ENCODE assay signal across 12 mouse cellular contexts in genomic region chr5:36226296-36226695, GRCm38 (mm10). TPM values are rescaled to one million over a fixed set of nuclear protein-coding genes. Genes with fewer than 3 reads are reported as not detected.
DNase-seq lines count a peak whose midpoint lies in the region; ATAC-seq and TF ChIP-seq lines count a peak whose summit lies in the region.
"Had no signal": no experiment of that assay in that cellular context is flagged by ENCODE, and none has a peak within 500 bp of the region (broad histone marks: within the 10 kb centered on the region; RNA-seq: fewer than 3 reads in every experiment).

No protein-coding gene starts in this region.

- H3K36me3 ChIP-seq in heart, postnatal 0 days (replicated peaks; ENCODE audit: control insufficient read depth, insufficient read depth, low read length) = no peaks in the 10 kb centered on the region
- no peaks in the 10 kb centered on the region for H3K36me3 ChIP-seq in heart, adult 2 months (ENCODE audit: control insufficient read depth, insufficient read depth, low read length)
- H3K36me3 ChIP-seq: G1E; liver, embryonic 15.5 days had no signal

- intact Hi-C loops in heart, adult 2 months (cut with DNase I) = no loop called here
- intact Hi-C loops in left cerebral cortex, postnatal 36 days (cut with DNase I) = no loop called here

- H3K9ac ChIP-seq in heart, postnatal 0 days (replicated peaks; ENCODE audit: low read depth, low read length) = no peak overlapping the region
- H3K9ac ChIP-seq in heart, adult 2 months (ENCODE audit: low read depth, low read length) = no peak overlapping the region
- H3K9ac ChIP-seq: liver, embryonic 15.5 days had no signal

- peak overlapping the region; percentile 33; the same call in 1 of the 2 replicates for H3K27ac ChIP-seq in heart, postnatal 0 days (ENCODE audit: low read depth)
- no peak overlapping the region for H3K27ac ChIP-seq in heart, adult 2 months
- H3K27ac ChIP-seq: liver, embryonic 15.5 days had no signal

- 47% methylated on average over 11 of the region's 11 CpGs for WGBS in heart, postnatal 0 days
- 51% methylated on average over 11 of the region's 11 CpGs for WGBS in heart, adult 2 months

- H3K4me1 ChIP-seq in heart, postnatal 0 days (ENCODE audit: control insufficient read depth, insufficient read depth) = no peaks in the 10 kb centered on the region
- H3K4me1 ChIP-seq in heart, adult 2 months (ENCODE audit: control insufficient read depth, insufficient read depth, low read length) = no peaks in the 10 kb centered on the region
- H3K4me1 ChIP-seq: liver, embryonic 15.5 days had no signal

- H3K4me2 ChIP-seq in heart, postnatal 0 days (ENCODE audit: low read depth, low read length) = no peak overlapping the region
- H3K4me2 ChIP-seq: liver, embryonic 15.5 days had no signal

- no peak overlapping the region for H3K4me3 ChIP-seq in heart, postnatal 0 days (ENCODE audit: low read depth, low read length)
- H3K4me3 ChIP-seq in heart, adult 2 months = no peak overlapping the region
- H3K4me3 ChIP-seq: erythroblast, embryonic 14.5 days; liver, embryonic 15.5 days had no signal

- ATAC-seq in heart, postnatal 0 days (ENCODE audit: insufficient read depth, low read depth) = peak; percentile 37; the same call in 1 of the 2 replicates
- no peak for ATAC-seq in erythroblast, adult 5-6 weeks (replicated peaks; ENCODE audit: low FRiP score, poor library complexity, severe bottlenecking)

- no peaks in the 10 kb centered on the region for H3K27me3 ChIP-seq in heart, postnatal 0 days (ENCODE audit: control insufficient read depth, insufficient read depth, low read length)
- no peaks in the 10 kb centered on the region for H3K27me3 ChIP-seq in heart, adult 2 months (ENCODE audit: control insufficient read depth, insufficient read depth, low read length)
- H3K27me3 ChIP-seq: liver, embryonic 15.5 days had no signal

- no peak for TF ChIP-seq EP300 in heart, postnatal 0 days (IDR thresholded peaks at IDR 0.05; ENCODE audit: low read depth)
- TF ChIP-seq EP300 in heart, adult 2 months (IDR thresholded peaks at IDR 0.05; ENCODE audit: insufficient read depth, low read depth, low read length) = no peak

- H3K79me2 ChIP-seq in heart, adult 2 months (replicated peaks; ENCODE audit: control insufficient read depth, insufficient read depth, low read length) = no peaks in the 10 kb centered on the region

- TF ChIP-seq CTCF in heart, postnatal 0 days (IDR thresholded peaks at IDR 0.05; ENCODE audit: low read depth) = no peak
- TF ChIP-seq CTCF in heart, adult 2 months (IDR thresholded peaks at IDR 0.05) = no peak

- no peak for DNase-seq in heart, postnatal 0 days (ENCODE audit: low spot score)
- DNase-seq in heart, adult 2 months = no peak
- DNase-seq in urinary bladder, postnatal 14 days (ENCODE audit: low spot score) = peak; percentile 32
- no peak for DNase-seq in urinary bladder, adult 2 months (ENCODE audit: low spot score)
- DNase-seq in left cerebral cortex, postnatal 36 days (ENCODE audit: low spot score in 2 of 2) = peak; percentile 56 to 63
- DNase-seq in natural killer cell, adult 2 months (ENCODE audit: low spot score in 2 of 2) = no peak
- DNase-seq in embryo, embryonic 10 days (ENCODE audit: low spot score) = no peak
- DNase-seq: thymus, adult 18-20 months had no signal

- no peak for TF ChIP-seq POLR2A in heart, adult 2 months (IDR thresholded peaks at IDR 0.05; ENCODE audit: insufficient read depth, low read depth, low read length)

- H3K9me3 ChIP-seq in heart, postnatal 0 days (replicated peaks; ENCODE audit: control insufficient read depth, low read length) = no peaks in the 10 kb centered on the region
- H3K9me3 ChIP-seq: G1E; liver, embryonic 15.5 days had no signal

RNA-seq across cellular contexts. Expression of gene Psapl1, which starts 22.5 kb away (rescaled TPM):
- total RNA-seq in heart, postnatal 0 days (2014; rRNA removed; ENCODE audit: low replicate concordance) = 1.4 TPM in 1 of 2 replicates, not detected in the other
- polyA plus RNA-seq in heart, postnatal 0 days (2015; fragmentation: Nextera tagmentation; extraction: Ambion mirVana) = 0.05 TPM in 1 of 2 replicates, not detected in the other
- total RNA-seq in heart, adult 2 months (2021) = not detected
- 0.06 TPM in 1 of 2 replicates, not detected in the other for polyA plus RNA-seq in heart, adult 2 months (2012; rRNA removed)
- 11.9 and 14.4 TPM in 2 replicates for polyA plus RNA-seq in urinary bladder, adult 2 months (2012; rRNA removed)
- total RNA-seq in left cerebral cortex, postnatal 36 days (2021) = not detected
- not detected in 2 replicates for total RNA-seq in erythroblast, adult 5-6 weeks (2015; ENCODE audit: low replicate concordance)
- not detected in 2 replicates for total RNA-seq in erythroblast, adult 5-6 weeks (2017; ENCODE audit: low replicate concordance)
- polyA plus RNA-seq: erythroblast, embryonic 14.5 days; G1E had no signal

Comparison
In these comparisons a context has a peak if more than half of its experiments do, and no peak if none do; other contexts are left out.
1. DNase-seq: peak in urinary bladder, postnatal 14 days (single experiment) and left cerebral cortex, postnatal 36 days (2 of 2); none in heart, postnatal 0 days (single experiment), heart, adult 2 months (0 of 2), urinary bladder, adult 2 months (single experiment), natural killer cell, adult 2 months (0 of 2) and embryo, embryonic 10 days (single experiment).